Mouse (Mus musculus): ENCODE results near the gene Rgs3. TPM values are rescaled to one million over a fixed set of nuclear protein-coding genes. Genes with fewer than 3 reads are reported as not detected.

Rgs3 gene
- polyA plus RNA-seq, 1 experiment from 2014 or later: 31.3 TPM

- ATAC-seq (ENCODE audit: low FRiP score): no peak
- no peak for DNase-seq (ENCODE audit: low spot score)
- Histone ChIP-seq H3K9me3 (ENCODE audit: control insufficient read depth, low read length) (no peaks in the 10 kb centered on the region), H3K4me3 (ENCODE audit: low read depth, low read length) (no peak overlapping the region), H3K27ac (ENCODE audit: low read depth, low read length) (0 out of 2 replicates have a peak overlapping the region, but pooled peaks have one; percentile 42), H3K4me2 (replicated peaks; ENCODE audit: low read depth, low read length) (no peak overlapping the region), H3K4me1 (replicated peaks; ENCODE audit: control insufficient read depth, insufficient read depth, low read length) (peaks cover 3% of the 10 kb centered on the region; the same call in 1 of the 2 replicates), H3K36me3 (ENCODE audit: control insufficient read depth, insufficient read depth, low read length) (no peaks in the 10 kb centered on the region), H3K9ac (ENCODE audit: low read depth, low read length) (no peak overlapping the region), H3K27me3 (ENCODE audit: control insufficient read depth, insufficient read depth, low read length) (no peaks in the 10 kb centered on the region)
- 81% methylated on average over 10 of the region's 10 CpGs for WGBS
Observed at GRCm38 (mm10) chr4:62517538-62518415, 41.9 kb upstream of the Rgs3 start.

- peaks cover 3% of the 10 kb centered on the region; the same call in 1 of the 2 replicates for H3K4me1 ChIP-seq (replicated peaks; ENCODE audit: control insufficient read depth, insufficient read depth, low read length)
- H3K27me3 ChIP-seq (ENCODE audit: control insufficient read depth, insufficient read depth, low read length): no peaks in the 10 kb centered on the region
- peak overlapping the region; percentile 48 for H3K4me3 ChIP-seq (ENCODE audit: low read depth, low read length)
- 60% methylated on average over 13 of the region's 13 CpGs for WGBS
- H3K9me3 ChIP-seq (ENCODE audit: control insufficient read depth, low read length): no peaks in the 10 kb centered on the region
- no peak overlapping the region for H3K27ac ChIP-seq (ENCODE audit: low read depth, low read length)
- no peak for ATAC-seq (ENCODE audit: low FRiP score)
- peak; percentile 13 for DNase-seq (ENCODE audit: low spot score)
- H3K9ac ChIP-seq (ENCODE audit: low read depth, low read length): peak overlapping the region; percentile 68; the same call in 1 of the 2 replicates
- H3K4me2 ChIP-seq (replicated peaks; ENCODE audit: low read depth, low read length): peak overlapping the region; percentile 62
- H3K36me3 ChIP-seq (ENCODE audit: control insufficient read depth, insufficient read depth, low read length): no peaks in the 10 kb centered on the region
Observed at GRCm38 (mm10) chr4:62518416-62519121, 41.1 kb upstream of the Rgs3 start.

- Histone ChIP-seq H3K27me3 (ENCODE audit: control insufficient read depth, insufficient read depth, low read length) (no peaks in the 10 kb centered on the region), H3K4me1 (replicated peaks; ENCODE audit: control insufficient read depth, insufficient read depth, low read length) (peaks cover 3% of the 10 kb centered on the region; the same call in 1 of the 2 replicates), H3K9me3 (ENCODE audit: control insufficient read depth, low read length) (no peaks in the 10 kb centered on the region), H3K27ac (ENCODE audit: low read depth, low read length) (peak overlapping the region; percentile 34), H3K36me3 (ENCODE audit: control insufficient read depth, insufficient read depth, low read length) (no peaks in the 10 kb centered on the region), H3K9ac (ENCODE audit: low read depth, low read length) (peak overlapping the region; percentile 68), H3K4me2 (replicated peaks; ENCODE audit: low read depth, low read length) (peak overlapping the region; percentile 62), H3K4me3 (ENCODE audit: low read depth, low read length) (peak overlapping the region; percentile 48)
- peak; percentile 80 for ATAC-seq (ENCODE audit: low FRiP score)
- DNase-seq (ENCODE audit: low spot score): no peak
- WGBS: 3% methylated on average over 26 of the region's 26 CpGs
Observed at GRCm38 (mm10) chr4:62519122-62519848, 40.4 kb upstream of the Rgs3 start.

- Histone ChIP-seq H3K9ac (ENCODE audit: low read depth, low read length) (peak within 1 kb of the TSS; percentile 68), H3K4me3 (ENCODE audit: low read depth, low read length) (peak within 1 kb of the TSS; percentile 48), H3K4me2 (replicated peaks; ENCODE audit: low read depth, low read length) (peak within 1 kb of the TSS; percentile 62), H3K36me3 (ENCODE audit: control insufficient read depth, insufficient read depth, low read length) (no peaks in the 10 kb centered on the region), H3K4me1 (replicated peaks; ENCODE audit: control insufficient read depth, insufficient read depth, low read length) (peaks cover 3% of the 10 kb centered on the region; the same call in 1 of the 2 replicates), H3K27me3 (ENCODE audit: control insufficient read depth, insufficient read depth, low read length) (no peaks in the 10 kb centered on the region), H3K9me3 (ENCODE audit: control insufficient read depth, low read length) (no peaks in the 10 kb centered on the region), H3K27ac (ENCODE audit: low read depth, low read length) (peak within 1 kb of the TSS; percentile 34)
- WGBS: 0% methylated on average over 18 of the region's 37 CpGs
- ATAC-seq (ENCODE audit: low FRiP score): peak; percentile 88
- peak; percentile 89 for DNase-seq (ENCODE audit: low spot score)
Observed at GRCm38 (mm10) chr4:62519849-62520233, 39.8 kb upstream of the Rgs3 start, which contains the start of gene Alad. TSS of gene Alad (minus strand) at chr4:62519918.

- Histone ChIP-seq H3K4me1 (replicated peaks; ENCODE audit: control insufficient read depth, insufficient read depth, low read length) (peaks cover 3% of the 10 kb centered on the region; the same call in 1 of the 2 replicates), H3K36me3 (ENCODE audit: control insufficient read depth, insufficient read depth, low read length) (no peaks in the 10 kb centered on the region), H3K27ac (ENCODE audit: low read depth, low read length) (no peak overlapping the region), H3K4me2 (replicated peaks; ENCODE audit: low read depth, low read length) (no peak overlapping the region), H3K27me3 (ENCODE audit: control insufficient read depth, insufficient read depth, low read length) (no peaks in the 10 kb centered on the region), H3K9me3 (ENCODE audit: control insufficient read depth, low read length) (no peaks in the 10 kb centered on the region), H3K9ac (ENCODE audit: low read depth, low read length) (no peak overlapping the region), H3K4me3 (ENCODE audit: low read depth, low read length) (no peak overlapping the region)
- 92% methylated on average over 2 of the region's 2 CpGs for WGBS
- no peak for ATAC-seq (ENCODE audit: low FRiP score)
- no peak for DNase-seq (ENCODE audit: low spot score)
Observed at GRCm38 (mm10) chr4:62520892-62521400, 38.7 kb upstream of the Rgs3 start.

GRCm38 (mm10) chr4:62524651-62525488 is 34.8 kb upstream of the Rgs3 start, which contains the start of the genes Pole3 and 4933430I17Rik:
TSS of gene Pole3 (minus strand) at chr4:62525068.
TSS of gene 4933430I17Rik (plus strand) at chr4:62525369.
- Histone ChIP-seq H3K4me1 (replicated peaks; ENCODE audit: control insufficient read depth, insufficient read depth, low read length) (no peaks in the 10 kb centered on the region; the same call in 1 of the 2 replicates), H3K9me3 (ENCODE audit: control insufficient read depth, low read length) (no peaks in the 10 kb centered on the region), H3K36me3 (ENCODE audit: control insufficient read depth, insufficient read depth, low read length) (no peaks in the 10 kb centered on the region), H3K27ac (ENCODE audit: low read depth, low read length) (peak within 1 kb of the TSS; percentile 82), H3K9ac (ENCODE audit: low read depth, low read length) (peak within 1 kb of the TSS; percentile 84), H3K27me3 (ENCODE audit: control insufficient read depth, insufficient read depth, low read length) (no peaks in the 10 kb centered on the region), H3K4me3 (ENCODE audit: low read depth, low read length) (peak within 1 kb of the TSS; percentile 76), H3K4me2 (replicated peaks; ENCODE audit: low read depth, low read length) (peak within 1 kb of the TSS; percentile 78)
- WGBS: under 1% methylated on average over 59 of the region's 59 CpGs
- ATAC-seq (ENCODE audit: low FRiP score): peak; percentile 99
- peak; percentile 99 for DNase-seq (ENCODE audit: low spot score)

- WGBS: under 1% methylated on average over 10 of the region's 10 CpGs
- ATAC-seq (ENCODE audit: low FRiP score) (no peak), DNase-seq (ENCODE audit: low spot score) (no peak)
- Histone ChIP-seq H3K4me2 (replicated peaks; ENCODE audit: low read depth, low read length) (peak overlapping the region; percentile 22; the same call in 1 of the 2 replicates), H3K27me3 (ENCODE audit: control insufficient read depth, insufficient read depth, low read length) (no peaks in the 10 kb centered on the region), H3K9ac (ENCODE audit: low read depth, low read length) (0 out of 2 replicates have a peak overlapping the region, but pooled peaks have one; percentile 28), H3K36me3 (ENCODE audit: control insufficient read depth, insufficient read depth, low read length) (no peaks in the 10 kb centered on the region), H3K4me1 (replicated peaks; ENCODE audit: control insufficient read depth, insufficient read depth, low read length) (no peaks in the 10 kb centered on the region; the same call in 1 of the 2 replicates), H3K27ac (ENCODE audit: low read depth, low read length) (no peak overlapping the region), H3K4me3 (ENCODE audit: low read depth, low read length) (peak overlapping the region; percentile 76), H3K9me3 (ENCODE audit: control insufficient read depth, low read length) (no peaks in the 10 kb centered on the region)
Observed at GRCm38 (mm10) chr4:62525489-62525811, 34.2 kb upstream of the Rgs3 start.
